Mouse (Mus musculus): ENCODE results near the gene Kptn. TPM values are rescaled to one million over a fixed set of nuclear protein-coding genes. Genes with fewer than 3 reads are reported as not detected.

The Kptn gene
- polyA plus RNA-seq, 1 experiment = 28.7 TPM

DNA sequence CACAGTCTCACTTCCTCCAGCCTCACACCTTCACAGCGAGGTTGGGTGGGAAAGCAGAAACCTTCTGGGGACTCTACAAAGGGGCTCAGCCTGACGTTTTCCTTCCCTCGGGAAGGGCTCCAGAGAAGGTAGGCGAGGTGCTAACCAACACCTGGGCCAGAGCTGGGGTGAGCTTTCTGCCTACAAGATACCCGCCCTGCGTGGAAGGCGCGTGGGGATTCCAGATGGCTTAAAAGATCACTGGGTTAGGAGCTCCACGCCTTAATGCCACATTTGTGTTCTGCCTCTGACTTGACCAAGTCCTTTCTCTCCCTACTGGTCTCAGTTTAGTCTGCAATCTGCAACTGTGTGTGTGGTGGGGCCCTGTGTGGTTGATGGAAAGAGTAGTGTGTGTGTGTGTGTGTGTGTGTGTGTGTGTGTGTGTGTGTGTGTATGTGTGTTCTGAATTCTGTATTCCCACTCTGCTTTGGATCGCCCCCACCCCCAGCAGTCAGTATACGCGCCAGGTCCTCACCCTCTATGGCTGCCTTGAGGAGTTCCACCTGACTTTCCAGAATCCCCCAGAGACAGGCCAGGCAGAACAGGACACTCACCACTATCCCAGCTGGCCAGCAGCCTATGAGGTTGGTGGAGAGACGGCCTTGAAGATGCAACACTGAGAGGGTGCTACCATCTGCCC, 11.4 kb downstream of the Kptn start:
- no peaks in the 10 kb centered on the region for H3K4me1 ChIP-seq (ENCODE audit: control insufficient read depth, insufficient read depth, low read length)
- 41% methylated on average over 13 of the region's 13 CpGs for WGBS
- H3K27ac ChIP-seq (ENCODE audit: insufficient read depth, low read depth, low read length) = no peak overlapping the region
- H3K4me3 ChIP-seq (ENCODE audit: insufficient read depth, low read depth, low read length) = no peak overlapping the region
- H3K36me3 ChIP-seq (ENCODE audit: control insufficient read depth, insufficient read depth, low read length) = no peaks in the 10 kb centered on the region
- no peaks in the 10 kb centered on the region for H3K27me3 ChIP-seq (replicated peaks; ENCODE audit: control insufficient read depth, insufficient read depth, low read length)
- TF ChIP-seq CTCF (conservative IDR thresholded peaks at IDR 0.05; ENCODE audit: insufficient read depth, insufficient read length, low read depth, low read length) = no peak
- TF ChIP-seq POLR2A (IDR thresholded peaks at IDR 0.05; ENCODE audit: low read depth, low read length) = no peak
- DNase-seq = no peak

DNA sequence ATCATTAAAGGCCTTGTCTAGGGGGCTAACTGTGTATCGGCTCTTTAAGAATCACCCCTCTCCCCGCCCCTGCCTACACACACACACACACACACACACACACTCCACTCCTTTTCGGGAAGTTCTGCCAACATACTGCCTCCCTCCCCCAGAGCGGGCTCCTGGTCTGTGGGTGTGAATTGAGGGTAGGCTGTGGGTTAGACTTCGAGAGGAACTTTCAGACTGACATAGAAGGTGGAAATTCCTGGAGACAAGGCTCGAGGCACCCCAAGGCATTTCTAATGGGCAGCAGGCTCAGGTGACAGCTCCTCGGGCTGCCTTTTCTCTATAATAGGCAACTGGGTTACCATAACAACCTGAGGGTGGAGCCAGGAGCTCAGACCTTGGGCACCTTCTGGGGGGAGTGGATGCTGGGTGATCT, 12.5 kb downstream of the Kptn start:
- no peak overlapping the region for H3K4me3 ChIP-seq (ENCODE audit: insufficient read depth, low read depth, low read length)
- no peak for DNase-seq
- WGBS = 10% methylated on average over 7 of the region's 7 CpGs
- H3K36me3 ChIP-seq (ENCODE audit: control insufficient read depth, insufficient read depth, low read length) = no peaks in the 10 kb centered on the region
- no peak for TF ChIP-seq CTCF (conservative IDR thresholded peaks at IDR 0.05; ENCODE audit: insufficient read depth, insufficient read length, low read depth, low read length)
- no peak for TF ChIP-seq POLR2A (IDR thresholded peaks at IDR 0.05; ENCODE audit: low read depth, low read length)
- no peaks in the 10 kb centered on the region for H3K4me1 ChIP-seq (ENCODE audit: control insufficient read depth, insufficient read depth, low read length)
- no peaks in the 10 kb centered on the region for H3K27me3 ChIP-seq (replicated peaks; ENCODE audit: control insufficient read depth, insufficient read depth, low read length)
- no peak overlapping the region for H3K27ac ChIP-seq (ENCODE audit: insufficient read depth, low read depth, low read length)

DNA sequence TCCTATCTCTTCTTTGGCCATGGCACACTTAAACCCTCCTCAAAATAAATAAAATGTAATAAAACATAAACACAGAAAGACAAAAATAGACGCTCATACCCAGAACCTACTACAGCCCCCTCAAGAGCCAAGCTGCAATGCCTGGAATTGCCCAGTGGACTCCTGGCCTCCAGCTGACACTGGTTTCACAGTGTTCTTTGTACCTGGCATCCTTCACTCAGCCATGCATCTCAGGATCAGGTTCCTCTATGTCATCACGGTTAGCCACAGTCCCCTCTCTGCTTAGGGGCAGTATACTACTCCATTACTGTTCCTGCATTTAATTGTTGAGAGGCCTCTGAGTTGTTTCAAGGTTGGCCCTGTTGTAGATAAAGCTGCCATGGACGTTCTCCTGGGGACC, 13.2 kb downstream of the Kptn start:
- TF ChIP-seq POLR2A (IDR thresholded peaks at IDR 0.05; ENCODE audit: low read depth, low read length) = no peak
- no peak for TF ChIP-seq CTCF (conservative IDR thresholded peaks at IDR 0.05; ENCODE audit: insufficient read depth, insufficient read length, low read depth, low read length)
- WGBS = 53% methylated on average over 3 of the region's 3 CpGs
- Histone ChIP-seq H3K27me3 (replicated peaks; ENCODE audit: control insufficient read depth, insufficient read depth, low read length) (no peaks in the 10 kb centered on the region), H3K4me3 (ENCODE audit: insufficient read depth, low read depth, low read length) (no peak overlapping the region), H3K4me1 (ENCODE audit: control insufficient read depth, insufficient read depth, low read length) (no peaks in the 10 kb centered on the region), H3K27ac (ENCODE audit: insufficient read depth, low read depth, low read length) (no peak overlapping the region), H3K36me3 (ENCODE audit: control insufficient read depth, insufficient read depth, low read length) (no peaks in the 10 kb centered on the region)
- DNase-seq = no peak

DNA sequence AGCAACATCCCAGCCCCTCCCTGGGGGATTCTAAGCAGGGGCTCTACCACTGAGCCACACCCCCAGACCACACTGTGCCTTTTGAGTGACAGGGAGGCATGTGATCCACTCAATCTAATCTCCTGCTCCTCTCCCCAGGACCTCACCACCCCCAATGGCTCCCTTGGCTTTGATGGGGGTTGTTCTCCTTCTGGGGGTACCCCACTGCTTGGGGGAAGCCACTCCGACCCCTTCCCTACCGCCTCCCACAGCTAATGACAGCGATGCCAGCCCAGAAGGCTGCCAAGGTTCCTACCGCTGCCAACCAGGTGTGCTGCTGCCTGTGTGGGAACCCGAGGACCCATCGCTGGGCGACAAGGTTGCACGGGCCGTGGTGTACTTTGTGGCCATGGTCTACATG, 14.0 kb downstream of the Kptn start:
- 89% methylated on average over 9 of the region's 9 CpGs for WGBS
- H3K27ac ChIP-seq (ENCODE audit: insufficient read depth, low read depth, low read length) = no peak overlapping the region
- no peak for DNase-seq

DNA sequence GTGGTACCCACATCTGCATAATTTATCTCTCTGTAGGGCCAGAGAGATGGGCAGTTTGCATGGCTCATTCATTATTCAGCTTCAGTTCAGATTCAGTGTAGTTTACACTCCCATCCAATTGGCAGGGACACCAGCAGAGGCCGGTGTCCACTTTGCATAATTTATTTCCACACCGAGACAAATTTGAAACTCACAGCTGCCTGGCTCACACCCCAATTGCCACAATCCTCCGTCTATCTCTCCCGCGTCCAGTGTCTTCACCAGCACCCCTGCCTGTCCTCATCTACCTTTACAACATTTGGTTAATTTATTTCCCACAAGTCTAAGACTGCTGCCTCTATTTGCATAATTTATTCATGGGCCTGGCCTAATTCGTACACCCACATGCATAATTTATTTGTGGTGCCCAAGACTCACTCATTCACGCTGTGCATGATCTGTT, 15.3 kb downstream of the Kptn start:
- no peak for DNase-seq
- no peak for TF ChIP-seq CTCF (conservative IDR thresholded peaks at IDR 0.05; ENCODE audit: insufficient read depth, insufficient read length, low read depth, low read length)
- TF ChIP-seq POLR2A (IDR thresholded peaks at IDR 0.05; ENCODE audit: low read depth, low read length) = no peak
- WGBS = 54% methylated on average over 7 of the region's 7 CpGs
- Histone ChIP-seq H3K27ac (ENCODE audit: insufficient read depth, low read depth, low read length) (no peak overlapping the region), H3K4me1 (ENCODE audit: control insufficient read depth, insufficient read depth, low read length) (no peaks in the 10 kb centered on the region), H3K4me3 (ENCODE audit: insufficient read depth, low read depth, low read length) (no peak overlapping the region), H3K36me3 (ENCODE audit: control insufficient read depth, insufficient read depth, low read length) (no peaks in the 10 kb centered on the region), H3K27me3 (replicated peaks; ENCODE audit: control insufficient read depth, insufficient read depth, low read length) (no peaks in the 10 kb centered on the region)

More for the DNA sequence above, 14.0 kb downstream of the Kptn start:
- H3K4me1 ChIP-seq (ENCODE audit: control insufficient read depth, insufficient read depth, low read length) = no peaks in the 10 kb centered on the region
- H3K36me3 ChIP-seq (ENCODE audit: control insufficient read depth, insufficient read depth, low read length) = no peaks in the 10 kb centered on the region
- no peaks in the 10 kb centered on the region for H3K27me3 ChIP-seq (replicated peaks; ENCODE audit: control insufficient read depth, insufficient read depth, low read length)
- H3K4me3 ChIP-seq (ENCODE audit: insufficient read depth, low read depth, low read length) = no peak overlapping the region
- TF ChIP-seq CTCF (conservative IDR thresholded peaks at IDR 0.05; ENCODE audit: insufficient read depth, insufficient read length, low read depth, low read length) = no peak
- no peak for TF ChIP-seq POLR2A (IDR thresholded peaks at IDR 0.05; ENCODE audit: low read depth, low read length)

DNA sequence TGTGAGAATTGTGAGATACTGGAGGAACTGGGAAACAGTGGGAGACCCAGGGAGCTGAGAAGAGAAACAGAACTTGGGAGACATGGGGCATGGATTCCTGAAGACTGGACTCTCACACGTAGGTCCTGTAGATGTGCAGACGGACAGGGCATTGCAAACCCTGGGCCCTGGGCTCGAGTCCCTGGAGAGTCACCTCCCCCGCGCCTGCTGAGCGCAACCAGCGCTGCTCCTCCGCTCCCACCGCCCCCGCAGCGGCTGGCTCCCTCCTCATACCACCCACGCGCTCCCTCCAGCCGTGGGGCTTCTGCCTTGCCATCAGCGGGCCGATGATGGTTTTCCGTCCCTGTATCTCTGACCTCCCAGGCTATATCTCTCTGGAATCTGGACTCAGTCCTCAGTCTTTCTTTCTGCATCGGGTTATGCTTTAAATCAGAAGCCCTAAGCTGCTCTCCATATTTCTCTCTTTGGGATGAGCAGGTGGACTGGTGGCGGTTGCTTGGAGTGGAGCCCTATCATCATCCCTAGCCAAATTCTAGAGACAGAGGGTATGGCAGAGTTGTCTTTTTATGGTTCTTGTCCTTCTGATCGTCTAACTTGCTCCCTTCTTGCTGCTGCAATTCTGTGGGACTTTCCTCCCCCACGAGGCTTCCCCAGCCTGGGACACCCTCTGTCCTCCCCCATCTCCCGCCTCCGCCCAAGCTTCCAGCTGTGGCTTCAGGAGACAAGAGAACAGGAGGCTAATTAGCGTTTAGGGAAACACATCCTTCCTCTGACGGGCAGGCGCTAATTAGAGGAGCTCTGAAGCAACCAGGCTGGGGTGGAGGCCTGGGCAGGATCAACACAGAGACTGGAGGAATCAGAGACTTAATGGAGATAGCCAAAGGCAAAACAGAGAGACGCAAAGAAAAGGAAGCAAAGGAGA, 27.1 kb downstream of the Kptn start:
- H3K4me1 ChIP-seq (ENCODE audit: control insufficient read depth, insufficient read depth, low read length) = no peaks in the 10 kb centered on the region
- WGBS = 18% methylated on average over 27 of the region's 27 CpGs
- no peaks in the 10 kb centered on the region for H3K36me3 ChIP-seq (ENCODE audit: control insufficient read depth, insufficient read depth, low read length)
- H3K27me3 ChIP-seq (replicated peaks; ENCODE audit: control insufficient read depth, insufficient read depth, low read length) = no peaks in the 10 kb centered on the region
- H3K27ac ChIP-seq (ENCODE audit: insufficient read depth, low read depth, low read length) = no peak overlapping the region
- TF ChIP-seq CTCF (conservative IDR thresholded peaks at IDR 0.05; ENCODE audit: insufficient read depth, insufficient read length, low read depth, low read length) (no peak), POLR2A (IDR thresholded peaks at IDR 0.05; ENCODE audit: low read depth, low read length) (no peak)
- DNase-seq = no peak
- H3K4me3 ChIP-seq (ENCODE audit: insufficient read depth, low read depth, low read length) = no peak overlapping the region

DNA sequence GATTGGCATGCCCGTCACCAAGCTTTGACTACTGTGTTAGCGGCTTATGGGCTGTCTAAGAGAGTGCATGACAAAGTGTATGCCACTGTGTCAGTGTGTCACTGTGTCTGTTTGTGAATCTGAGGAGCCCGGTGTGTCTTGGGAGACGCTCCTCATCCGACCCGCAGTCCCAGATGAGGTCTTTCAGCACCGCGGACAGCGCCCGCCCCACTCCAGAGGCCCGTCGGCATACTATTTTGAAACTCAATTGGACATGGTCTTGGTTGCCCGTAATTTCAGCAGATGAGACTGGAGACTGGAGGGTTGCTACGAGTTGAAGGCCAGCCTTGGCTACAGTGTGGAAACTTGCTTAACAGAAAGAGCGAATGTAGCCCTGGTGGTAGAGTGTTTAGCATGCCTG, 27.9 kb downstream of the Kptn start:
- peak; percentile 43 for DNase-seq
- Histone ChIP-seq H3K36me3 (ENCODE audit: control insufficient read depth, insufficient read depth, low read length) (no peaks in the 10 kb centered on the region), H3K4me1 (ENCODE audit: control insufficient read depth, insufficient read depth, low read length) (no peaks in the 10 kb centered on the region), H3K4me3 (ENCODE audit: insufficient read depth, low read depth, low read length) (no peak overlapping the region), H3K27ac (ENCODE audit: insufficient read depth, low read depth, low read length) (no peak overlapping the region), H3K27me3 (replicated peaks; ENCODE audit: control insufficient read depth, insufficient read depth, low read length) (no peaks in the 10 kb centered on the region)
- TF ChIP-seq CTCF (conservative IDR thresholded peaks at IDR 0.05; ENCODE audit: insufficient read depth, insufficient read length, low read depth, low read length) (no peak), POLR2A (IDR thresholded peaks at IDR 0.05; ENCODE audit: low read depth, low read length) (no peak)
- WGBS = 12% methylated on average over 15 of the region's 15 CpGs
